Mouse (Mus musculus) kidney, embryonic 15.5 days (tissue): ENCODE results near the gene Cobl. TPM values are rescaled to one million over a fixed set of nuclear protein-coding genes. Genes with fewer than 3 reads are reported as not detected.

Experiments used
- ATAC-seq: fragments of 200-750 bp; cut with Nextera tagmentation; replicated peaks from 2 replicates; pipeline ENCODE4 v1.8.0; 2017; ENCODE audit warnings: moderate TSS enrichment; ENCODE audit not compliant: low FRiP score
- H3K27ac ChIP-seq: fragments of 300-500 bp; sonication (generic); 2 replicates; pipeline ENCODE4 v1.5.1; 2015; ENCODE audit warnings: mild to moderate bottlenecking, inconsistent platforms
- H3K27me3 ChIP-seq: fragments of 300-500 bp; sonication (generic); 2 replicates; pipeline ENCODE4 v1.6.1; 2015; ENCODE audit warnings: inconsistent platforms
- H3K36me3 ChIP-seq: fragments of 300-500 bp; sonication (generic); 2 replicates; pipeline ENCODE4 v1.6.1; 2015; ENCODE audit warnings: inconsistent platforms
- H3K4me1 ChIP-seq: fragments of 300-500 bp; sonication (generic); 2 replicates; pipeline ENCODE4 v1.6.1; 2015; ENCODE audit warnings: inconsistent platforms
- H3K4me2 ChIP-seq: fragments of 300-500 bp; sonication (generic); 2 replicates; pipeline ENCODE4 v1.6.1; 2015; ENCODE audit warnings: moderate library complexity, mild to moderate bottlenecking, inconsistent platforms
- H3K4me3 ChIP-seq: fragments of 300-500 bp; sonication (generic); replicated peaks from 2 replicates; pipeline ENCODE4 v1.5.1; 2015; ENCODE audit warnings: mild to moderate bottlenecking, inconsistent platforms
- H3K9ac ChIP-seq: fragments of 300-500 bp; sonication (generic); 2 replicates; pipeline ENCODE4 v1.6.1; 2015; ENCODE audit warnings: mild to moderate bottlenecking, inconsistent platforms
- H3K9me3 ChIP-seq: fragments of 300-500 bp; sonication (generic); replicated peaks from 2 replicates; pipeline ENCODE4 v1.6.1; 2016; ENCODE audit warnings: inconsistent platforms
- WGBS: fragments of 180-500 bp; shearing (Covaris S2); methylation state at CpG from one replicate; pipeline ENCODE4 v1.1.7; 2015; ENCODE audit warnings: mixed read lengths; 5-methylcytosine and 5-hydroxymethylcytosine counted together
- polyA plus RNA-seq: library from polyadenylated mRNA; unstranded; fragments of >200 nt; fragmentation: Nextera tagmentation; extraction: Ambion mirVana; gene quantifications from 2 replicates; pipeline ENCODE4 v1.2.1, GENCODE M21; 2015

The Cobl gene
- polyA plus RNA-seq, 1 experiment from 2014 or later: 7.7 TPM

DNA sequence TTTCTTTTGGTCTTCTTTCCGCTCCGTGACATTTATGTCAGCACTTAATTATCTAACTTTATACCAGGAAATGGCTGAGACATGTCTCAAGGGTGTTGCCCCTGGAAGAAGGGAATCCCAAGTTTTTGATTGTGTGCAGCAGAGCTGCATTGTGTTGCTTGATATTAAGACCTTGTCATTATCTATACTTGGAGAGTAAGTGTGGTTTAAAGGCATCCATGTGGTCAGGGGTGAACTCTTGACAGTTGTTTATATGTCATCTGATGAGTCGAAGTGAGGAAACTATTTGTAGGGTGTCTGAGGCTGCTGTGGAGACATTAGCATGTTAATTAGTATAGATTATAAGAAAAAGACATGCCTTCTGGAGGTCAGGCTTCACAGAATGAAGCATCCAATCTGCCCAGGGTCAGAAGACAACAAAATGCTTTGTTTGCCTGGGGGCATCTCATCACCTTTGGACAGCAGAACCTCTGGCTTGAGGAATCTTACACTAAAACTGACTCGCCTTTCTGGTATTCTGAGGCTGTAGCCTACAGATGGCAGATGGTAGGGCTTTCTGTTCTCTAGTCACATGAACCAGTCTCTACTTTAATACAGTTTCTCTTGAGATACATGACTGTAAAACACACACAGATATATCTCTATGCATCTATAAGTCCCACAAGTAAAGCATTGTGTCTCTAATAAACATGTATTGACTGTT is 179.3 kb downstream of the Cobl start:
- ATAC-seq: no peak
- H3K9ac ChIP-seq: no peak overlapping the region
- 83% methylated on average over 4 of the region's 4 CpGs for WGBS

DNA sequence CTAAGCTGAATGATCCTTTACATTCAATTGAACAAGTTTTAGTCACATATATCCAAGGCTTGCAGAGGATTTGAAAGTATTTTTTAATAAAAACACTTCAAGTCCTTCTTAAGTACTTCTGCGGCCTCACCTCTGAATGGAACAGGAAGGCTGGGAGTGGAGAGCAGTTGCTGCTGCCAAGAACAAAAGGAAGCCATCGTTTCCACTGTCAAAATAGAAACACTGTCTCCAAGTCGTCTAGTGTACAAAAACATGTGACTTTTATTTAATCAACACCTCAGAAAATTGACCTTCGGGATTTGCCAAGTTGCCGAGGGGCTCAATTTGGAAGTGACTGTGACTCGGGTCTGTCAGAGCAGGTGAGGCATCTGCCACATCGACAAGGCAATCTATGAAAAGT is 184.0 kb downstream of the Cobl start:
- H3K9ac ChIP-seq: no peak overlapping the region
- no peak for ATAC-seq
- H3K27me3 ChIP-seq: no peaks in the 10 kb centered on the region
- H3K4me2 ChIP-seq: no peak overlapping the region
- H3K36me3 ChIP-seq: no peaks in the 10 kb centered on the region
- no peaks in the 10 kb centered on the region for H3K9me3 ChIP-seq
- WGBS: 67% methylated on average over 7 of the region's 7 CpGs
- no peak overlapping the region for H3K4me3 ChIP-seq
- no peaks in the 10 kb centered on the region for H3K4me1 ChIP-seq
- no peak overlapping the region for H3K27ac ChIP-seq

More for the DNA sequence above, 179.3 kb downstream of the Cobl start:
- Histone ChIP-seq H3K27ac (no peak overlapping the region), H3K9me3 (no peaks in the 10 kb centered on the region), H3K36me3 (no peaks in the 10 kb centered on the region), H3K4me1 (no peaks in the 10 kb centered on the region), H3K4me3 (no peak overlapping the region), H3K4me2 (no peak overlapping the region), H3K27me3 (peaks cover 5% of the 10 kb centered on the region; the same call in 1 of the 2 replicates)

DNA sequence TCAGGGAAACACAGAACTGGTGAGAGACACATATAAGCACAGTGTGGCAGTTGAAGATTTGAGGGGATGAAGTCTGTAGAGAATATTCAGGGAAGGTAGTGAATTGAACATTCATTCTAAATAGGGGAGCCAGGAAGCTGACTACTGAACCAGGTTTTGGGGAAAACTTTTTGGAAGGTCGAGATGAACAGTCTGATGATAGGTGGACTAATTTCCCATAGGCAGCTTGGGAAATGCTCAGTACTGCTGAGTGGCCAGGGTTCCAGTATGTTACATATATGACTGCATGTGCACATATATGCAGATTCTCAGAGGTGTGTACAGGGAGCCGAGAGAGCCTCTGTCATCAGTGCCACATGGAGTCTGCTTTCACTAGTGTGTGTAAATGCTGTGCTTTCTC is 190.5 kb downstream of the Cobl start:
- no peaks in the 10 kb centered on the region for H3K36me3 ChIP-seq
- H3K4me1 ChIP-seq: no peaks in the 10 kb centered on the region
- H3K4me2 ChIP-seq: no peak overlapping the region
- ATAC-seq: no peak
- H3K9ac ChIP-seq: no peak overlapping the region
- H3K27me3 ChIP-seq: no peaks in the 10 kb centered on the region
- H3K9me3 ChIP-seq: no peaks in the 10 kb centered on the region
- no peak overlapping the region for H3K27ac ChIP-seq
- WGBS: 71% methylated on average over 2 of the region's 2 CpGs
- H3K4me3 ChIP-seq: no peak overlapping the region

DNA sequence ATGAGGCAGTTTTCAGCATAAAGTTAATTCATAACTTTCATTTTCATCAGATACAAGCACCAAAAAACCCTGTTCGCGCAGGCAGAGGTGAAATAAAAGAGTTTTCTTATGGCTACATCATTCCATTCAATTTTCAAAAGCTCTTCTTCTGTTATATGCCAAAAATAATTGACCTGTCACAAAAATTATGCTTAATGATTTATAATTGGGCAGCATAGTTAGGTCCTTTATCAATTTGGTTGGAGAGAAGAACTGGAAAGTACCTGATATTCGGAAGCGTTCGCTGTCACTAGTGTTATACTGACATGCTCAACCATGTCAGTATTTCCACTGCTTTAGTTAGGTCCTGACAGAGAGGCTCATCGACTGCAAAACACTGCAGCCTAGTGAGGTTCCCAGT is 191.0 kb downstream of the Cobl start:
- WGBS: 90% methylated on average over 6 of the region's 6 CpGs
- Histone ChIP-seq H3K36me3 (no peaks in the 10 kb centered on the region), H3K4me1 (no peaks in the 10 kb centered on the region), H3K27me3 (no peaks in the 10 kb centered on the region), H3K4me2 (no peak overlapping the region), H3K27ac (no peak overlapping the region), H3K9ac (no peak overlapping the region), H3K9me3 (no peaks in the 10 kb centered on the region), H3K4me3 (no peak overlapping the region)
- no peak for ATAC-seq

DNA sequence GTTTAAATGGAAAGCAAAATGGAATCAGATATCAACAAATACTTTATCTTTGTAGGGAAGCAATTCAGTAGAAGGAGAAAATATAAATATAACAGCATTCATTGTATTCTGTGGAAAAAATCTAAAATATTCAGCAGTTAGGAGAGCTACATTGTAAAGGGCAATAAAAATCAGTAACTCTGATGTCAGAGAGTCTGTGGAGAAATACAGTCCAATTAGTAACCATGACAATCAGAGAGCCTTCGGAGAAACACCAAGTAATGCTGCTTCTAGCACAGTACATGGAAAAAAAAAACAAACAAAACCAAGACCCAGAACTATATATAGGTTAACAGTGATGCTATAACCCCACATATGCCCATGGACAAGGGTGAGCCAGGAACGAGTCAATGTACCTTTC is 206.3 kb downstream of the Cobl start:
- H3K4me1 ChIP-seq: no peaks in the 10 kb centered on the region
- H3K36me3 ChIP-seq: no peaks in the 10 kb centered on the region
- no peaks in the 10 kb centered on the region for H3K27me3 ChIP-seq
- H3K27ac ChIP-seq: no peak overlapping the region
- H3K9me3 ChIP-seq: no peaks in the 10 kb centered on the region
- no peak overlapping the region for H3K9ac ChIP-seq
- H3K4me3 ChIP-seq: no peak overlapping the region
- WGBS: 50% methylated on average over 2 of the region's 2 CpGs
- no peak overlapping the region for H3K4me2 ChIP-seq
- ATAC-seq: no peak

DNA sequence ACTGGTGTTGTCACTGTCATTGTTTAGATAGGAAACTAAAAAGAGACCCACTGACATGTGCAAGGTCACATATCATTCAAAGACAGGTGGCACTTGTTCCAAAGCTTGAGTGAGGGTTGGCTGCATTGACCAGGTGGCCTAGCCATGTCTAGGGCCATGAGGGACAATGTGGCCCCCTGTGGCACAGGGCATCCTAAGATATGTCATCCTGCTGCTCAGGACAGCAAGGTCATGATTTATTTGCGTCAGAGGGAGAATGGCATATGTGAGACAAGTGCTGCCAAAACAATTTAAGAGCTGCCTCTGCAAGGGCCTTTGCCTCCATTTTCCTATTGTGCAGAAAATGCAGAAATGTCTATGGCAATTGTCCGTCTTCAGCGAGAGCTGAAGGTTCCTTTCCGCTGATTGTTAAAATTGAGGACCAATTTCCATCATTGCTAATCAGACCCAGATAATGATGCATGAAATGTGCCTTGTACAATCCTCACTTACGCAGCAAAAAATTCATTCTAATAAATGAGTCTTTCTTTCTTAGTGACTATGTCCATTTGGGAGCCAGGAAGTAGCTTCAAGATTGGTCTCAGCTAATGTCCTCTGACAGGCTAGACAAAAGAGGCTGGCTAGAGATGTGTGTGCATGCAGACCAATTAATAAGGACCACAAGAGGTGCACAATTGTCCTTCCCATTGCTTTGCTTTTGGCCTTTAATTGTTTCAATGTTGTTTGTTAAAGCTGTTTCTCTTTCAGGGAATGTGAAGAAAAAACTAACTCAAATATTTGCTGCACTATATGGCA is 207.2 kb downstream of the Cobl start:
- 94% methylated on average over 5 of the region's 5 CpGs for whole genome bisulfite sequencing
- H3K4me2 ChIP-seq: no peak overlapping the region
- H3K4me3 ChIP-seq: no peak overlapping the region
- no peak for ATAC-seq
- no peak overlapping the region for H3K9ac ChIP-seq
- H3K36me3 ChIP-seq: no peaks in the 10 kb centered on the region
- H3K4me1 ChIP-seq: no peaks in the 10 kb centered on the region
- no peak overlapping the region for H3K27ac ChIP-seq
- no peaks in the 10 kb centered on the region for H3K27me3 ChIP-seq
- H3K9me3 ChIP-seq: no peaks in the 10 kb centered on the region

DNA sequence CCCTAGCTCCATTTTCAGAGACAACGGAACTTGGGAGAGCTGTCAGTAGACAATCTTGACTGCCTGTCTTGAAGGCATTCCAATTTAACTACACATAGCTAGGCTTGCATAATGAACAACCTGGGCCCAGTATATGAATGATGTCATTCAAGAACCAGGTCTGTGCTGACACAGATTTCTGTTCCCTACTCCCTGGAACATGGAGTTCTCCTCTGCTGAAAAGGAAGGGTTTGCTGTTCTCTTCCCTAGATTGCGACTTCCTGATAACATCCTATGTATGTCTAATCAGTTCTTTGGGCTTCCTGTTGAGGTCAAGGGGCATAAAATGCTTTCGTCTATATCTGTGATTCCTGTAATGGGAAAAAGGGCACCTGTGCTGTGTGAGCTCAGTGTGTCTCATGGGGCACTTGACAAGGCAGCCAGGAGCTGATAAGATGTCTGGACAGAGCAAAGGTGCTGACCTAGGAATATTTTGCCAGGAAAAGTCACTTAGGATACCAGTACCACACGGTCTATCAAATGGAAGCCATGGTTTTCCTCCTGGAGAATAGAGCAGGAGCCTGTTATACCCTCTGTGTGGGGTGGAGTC is 219.3 kb downstream of the Cobl start:
- ATAC-seq: no peak
- Histone ChIP-seq H3K4me3 (no peak overlapping the region), H3K9ac (no peak overlapping the region), H3K27ac (no peak overlapping the region), H3K9me3 (no peaks in the 10 kb centered on the region), H3K4me1 (no peaks in the 10 kb centered on the region), H3K36me3 (no peaks in the 10 kb centered on the region), H3K4me2 (no peak overlapping the region), H3K27me3 (no peaks in the 10 kb centered on the region)
- 73% methylated on average over 4 of the region's 4 CpGs for WGBS

DNA sequence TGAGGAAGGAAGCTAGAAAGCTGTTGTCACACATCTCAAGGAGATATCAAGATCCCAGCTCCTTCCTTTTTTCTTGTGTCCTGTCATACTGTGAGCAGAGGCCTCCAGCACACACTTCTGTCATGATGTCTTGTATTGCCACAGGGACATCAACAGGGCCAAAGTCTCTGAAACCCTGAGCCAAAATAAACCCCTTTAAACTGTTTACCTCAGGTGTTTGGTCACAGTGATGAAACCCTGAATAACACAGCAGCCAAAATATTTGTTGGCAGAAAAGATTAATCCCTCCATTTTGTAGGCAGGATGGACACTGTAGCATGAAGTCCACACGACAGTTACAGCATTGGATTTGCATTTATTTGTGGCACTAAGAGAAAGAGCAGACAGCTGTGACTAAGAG is 228.4 kb downstream of the Cobl start:
- Histone ChIP-seq H3K9me3 (no peaks in the 10 kb centered on the region), H3K27ac (no peak overlapping the region), H3K36me3 (no peaks in the 10 kb centered on the region), H3K27me3 (no peaks in the 10 kb centered on the region), H3K4me3 (no peak overlapping the region), H3K9ac (no peak overlapping the region), H3K4me2 (no peak overlapping the region), H3K4me1 (0 out of 2 replicates have a peak, but pooled peaks cover 3% of the 10 kb centered on the region)
- ATAC-seq: no peak
- 65% methylated on average over 1 of the region's 1 CpGs for WGBS

DNA sequence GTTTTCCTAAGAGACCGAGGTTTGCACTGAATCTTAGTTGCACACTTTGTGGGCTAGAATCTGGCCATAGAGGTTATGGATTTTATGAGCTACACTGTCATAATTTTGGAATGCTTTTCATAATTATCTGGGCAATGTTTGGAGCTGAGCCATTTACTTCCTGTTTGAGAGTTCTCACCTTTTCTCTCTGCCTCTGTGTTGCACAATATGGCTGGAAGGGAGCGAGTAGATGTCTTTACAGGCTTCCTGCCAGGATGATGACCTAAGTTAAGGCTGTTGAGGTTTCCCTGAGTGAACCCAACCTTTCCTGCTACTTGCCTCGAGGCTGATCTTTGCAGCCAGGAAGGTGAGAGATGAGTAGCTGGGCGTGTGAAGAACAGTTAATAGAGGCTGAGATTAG is 229.9 kb downstream of the Cobl start:
- Histone ChIP-seq H3K36me3 (no peaks in the 10 kb centered on the region), H3K27ac (no peak overlapping the region), H3K27me3 (no peaks in the 10 kb centered on the region), H3K4me2 (no peak overlapping the region), H3K4me3 (no peak overlapping the region), H3K4me1 (0 out of 2 replicates have a peak, but pooled peaks cover 3% of the 10 kb centered on the region), H3K9ac (no peak overlapping the region), H3K9me3 (no peaks in the 10 kb centered on the region)
- no peak for ATAC-seq
- 73% methylated on average over 4 of the region's 4 CpGs for WGBS

DNA sequence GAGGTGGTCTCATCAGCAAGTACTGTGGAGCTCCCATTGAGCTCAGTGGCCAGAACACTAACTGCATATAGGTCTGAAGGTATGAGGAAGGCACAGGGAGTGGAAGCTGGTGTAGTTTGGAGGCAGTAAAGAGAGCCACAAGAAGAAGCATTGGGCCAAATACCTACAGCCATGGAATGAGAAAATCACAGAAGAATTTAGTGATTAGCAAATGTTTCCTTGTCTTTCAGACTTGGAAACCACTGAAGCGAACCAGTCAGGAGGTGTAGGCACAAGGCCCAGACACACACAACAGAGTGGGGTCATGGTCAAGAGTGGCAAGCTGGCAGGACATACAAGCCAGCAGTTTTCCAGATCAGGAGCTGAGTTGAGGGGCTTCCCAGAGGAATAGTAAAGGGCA is 230.6 kb downstream of the Cobl start:
- 0 out of 2 replicates have a peak, but pooled peaks cover 8% of the 10 kb centered on the region for H3K4me1 ChIP-seq
- no peak overlapping the region for H3K4me3 ChIP-seq
- H3K4me2 ChIP-seq: no peak overlapping the region
- no peak overlapping the region for H3K9ac ChIP-seq
- ATAC-seq: no peak
- no peak overlapping the region for H3K27ac ChIP-seq
- WGBS: 89% methylated on average over 1 of the region's 1 CpGs
- no peaks in the 10 kb centered on the region for H3K9me3 ChIP-seq
- H3K27me3 ChIP-seq: no peaks in the 10 kb centered on the region
- no peaks in the 10 kb centered on the region for H3K36me3 ChIP-seq

DNA sequence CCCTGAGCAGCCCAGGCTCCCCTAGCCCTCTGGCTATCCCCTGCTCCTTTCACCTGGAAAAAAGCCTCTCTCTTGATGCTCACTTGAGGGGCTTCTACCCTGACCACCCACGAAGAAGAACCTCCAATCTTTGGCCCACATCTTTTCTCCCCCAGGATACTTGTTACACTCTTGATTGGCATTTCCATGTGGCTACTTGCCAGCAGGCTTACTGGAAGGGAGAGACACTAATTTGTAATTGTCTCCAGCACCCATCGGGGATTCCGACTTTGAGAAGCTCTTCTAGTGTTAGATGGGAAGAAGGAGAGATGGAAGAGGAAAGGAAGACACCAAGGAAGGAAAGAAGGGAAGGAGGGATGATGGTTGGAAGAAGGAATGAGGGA is 232.0 kb downstream of the Cobl start:
- no peak overlapping the region for H3K4me2 ChIP-seq

DNA sequence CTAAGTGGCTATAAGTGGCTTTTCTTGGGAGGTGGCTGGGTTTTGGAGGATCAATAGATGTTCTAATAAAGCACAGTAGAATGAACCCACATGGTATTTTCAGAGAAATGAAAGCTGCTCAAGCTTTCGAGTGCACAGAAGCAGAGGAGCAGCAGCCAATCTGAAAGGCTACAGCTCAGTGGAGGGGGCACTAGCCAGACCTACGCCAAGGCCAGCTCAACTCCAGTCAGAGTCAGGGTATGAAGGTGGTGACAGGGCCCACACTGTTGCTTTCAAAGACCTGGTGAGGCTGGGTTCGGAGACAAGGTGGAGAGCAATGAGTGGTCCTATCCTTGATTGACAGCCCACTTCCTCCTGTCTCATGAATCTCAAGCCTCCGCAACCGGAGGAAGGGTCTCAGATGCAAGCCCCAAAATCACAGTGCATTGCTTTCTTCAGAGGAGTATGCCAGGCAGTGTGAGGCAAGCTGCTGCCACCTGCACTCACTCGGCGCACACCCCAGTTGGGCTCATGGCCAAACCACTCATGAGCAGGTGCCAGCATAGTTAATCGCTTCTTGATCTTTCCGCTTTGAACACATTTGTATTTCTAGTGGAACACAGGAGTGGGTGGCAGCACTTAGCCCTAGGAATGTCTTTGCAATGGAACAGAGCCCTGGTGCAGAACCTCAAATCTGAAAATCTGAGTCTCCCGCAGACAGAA is 232.6 kb downstream of the Cobl start:
- ATAC-seq: peak; percentile 24; the same call in 1 of the 2 replicates
- Histone ChIP-seq H3K36me3 (no peaks in the 10 kb centered on the region), H3K9me3 (no peaks in the 10 kb centered on the region), H3K27ac (no peak overlapping the region), H3K4me1 (0 out of 2 replicates have a peak, but pooled peaks cover 8% of the 10 kb centered on the region), H3K4me2 (no peak overlapping the region), H3K27me3 (no peaks in the 10 kb centered on the region), H3K9ac (no peak overlapping the region), H3K4me3 (no peak overlapping the region)
- 83% methylated on average over 10 of the region's 10 CpGs for WGBS

More for the DNA sequence above, 232.0 kb downstream of the Cobl start:
- Histone ChIP-seq H3K9me3 (no peaks in the 10 kb centered on the region), H3K27me3 (no peaks in the 10 kb centered on the region), H3K4me3 (no peak overlapping the region), H3K36me3 (no peaks in the 10 kb centered on the region), H3K9ac (no peak overlapping the region), H3K27ac (no peak overlapping the region), H3K4me1 (0 out of 2 replicates have a peak, but pooled peaks cover 8% of the 10 kb centered on the region)
- WGBS: 76% methylated on average over 3 of the region's 3 CpGs
- 0 out of 2 replicates have a peak, but pooled peaks have one; percentile 9 for ATAC-seq
